Mouse (Mus musculus) erythroblast, embryonic 14.5 days (primary cell): Measurements from ENCODE around the gene Egfem1. TPM values are rescaled to one million over a fixed set of nuclear protein-coding genes. Genes with fewer than 3 reads are reported as not detected.

Experiments
- H3K27me3 ChIP-seq: 2 replicates; pipeline ENCODE4 v1.6.1; 2012; ENCODE audit warnings: inconsistent platforms; ENCODE audit not compliant: control insufficient read depth
- H3K36me3 ChIP-seq: 2 replicates; pipeline ENCODE4 v1.6.1; 2012; ENCODE audit warnings: mild to moderate bottlenecking, inconsistent platforms; ENCODE audit not compliant: control insufficient read depth
- H3K4me1 ChIP-seq: 2 replicates; pipeline ENCODE4 v1.6.1; 2012; ENCODE audit warnings: inconsistent platforms; ENCODE audit not compliant: control insufficient read depth
- H3K4me3 ChIP-seq: replicated peaks from 2 replicates; pipeline ENCODE3; 2012; ENCODE audit warnings: moderate library complexity, mild to moderate bottlenecking, inconsistent platforms
- H3K9me3 ChIP-seq: 2 replicates; pipeline ENCODE4 v1.6.1; 2012; ENCODE audit warnings: low read length, inconsistent platforms, mixed read lengths; ENCODE audit not compliant: control insufficient read depth
- GATA1 ChIP-seq: IDR thresholded peaks from 2 replicates; pipeline ENCODE4 v1.6.1; 2012; ENCODE audit warnings: low read length, inconsistent platforms, mixed read lengths
- TAL1 ChIP-seq: IDR thresholded peaks from 3 replicates; pipeline ENCODE4 v1.6.1; 2012; ENCODE audit warnings: low read length, inconsistent platforms, mixed read lengths
- polyA plus RNA-seq: library from polyadenylated mRNA; stranded (reverse); fragments of >175 nt; gene quantifications from 2 replicates; pipeline ENCODE4 v1.2.3, GENCODE M21; 2012

The Egfem1 gene
- polyA plus RNA-seq, 1 experiment: not detected

- peaks cover 23% of the 10 kb centered on the region for H3K27me3 ChIP-seq
- TF ChIP-seq TAL1 (no peak), GATA1 (no peak)
- no peaks in the 10 kb centered on the region for H3K4me1 ChIP-seq
- H3K4me3 ChIP-seq: no peak overlapping the region
- H3K9me3 ChIP-seq: no peaks in the 10 kb centered on the region
- no peaks in the 10 kb centered on the region for H3K36me3 ChIP-seq
These were observed 306 bp upstream of the Egfem1 start for GRCm38 (mm10) chr3:29081517-29081916.

GRCm38 (mm10) chr3:29082296-29082995 is 623 bp downstream of the Egfem1 start:
- no peak for TF ChIP-seq GATA1
- H3K27me3 ChIP-seq: peaks cover 23% of the 10 kb centered on the region
- no peak overlapping the region for H3K4me3 ChIP-seq
- H3K4me1 ChIP-seq: no peaks in the 10 kb centered on the region
- H3K9me3 ChIP-seq: no peaks in the 10 kb centered on the region
- H3K36me3 ChIP-seq: no peaks in the 10 kb centered on the region

GRCm38 (mm10) chr3:29082996-29083350 is 1.1 kb downstream of the Egfem1 start:
- Histone ChIP-seq H3K9me3 (no peaks in the 10 kb centered on the region), H3K4me1 (no peaks in the 10 kb centered on the region), H3K4me3 (no peak overlapping the region), H3K36me3 (no peaks in the 10 kb centered on the region), H3K27me3 (peaks cover 23% of the 10 kb centered on the region)
- TF ChIP-seq TAL1: no peak
- no peak for TF ChIP-seq GATA1

- Histone ChIP-seq H3K4me3 (no peak overlapping the region), H3K27me3 (no peaks in the 10 kb centered on the region), H3K9me3 (no peaks in the 10 kb centered on the region), H3K36me3 (no peaks in the 10 kb centered on the region), H3K4me1 (no peaks in the 10 kb centered on the region)
- no peak for TF ChIP-seq GATA1
- TF ChIP-seq TAL1: no peak
These were observed 16.6 kb downstream of the Egfem1 start for GRCm38 (mm10) chr3:29098467-29098866.

GRCm38 (mm10) chr3:29106016-29106723 is 24.3 kb downstream of the Egfem1 start:
- no peak for TF ChIP-seq TAL1
- no peak for TF ChIP-seq GATA1
- no peaks in the 10 kb centered on the region for H3K4me1 ChIP-seq
- H3K36me3 ChIP-seq: no peaks in the 10 kb centered on the region
- no peaks in the 10 kb centered on the region for H3K9me3 ChIP-seq
- no peaks in the 10 kb centered on the region for H3K27me3 ChIP-seq
- no peak overlapping the region for H3K4me3 ChIP-seq

- Histone ChIP-seq H3K4me1 (no peaks in the 10 kb centered on the region), H3K36me3 (no peaks in the 10 kb centered on the region), H3K27me3 (no peaks in the 10 kb centered on the region), H3K9me3 (no peaks in the 10 kb centered on the region), H3K4me3 (no peak overlapping the region)
- TF ChIP-seq TAL1 (no peak), GATA1 (no peak)
These were observed 25.3 kb downstream of the Egfem1 start for GRCm38 (mm10) chr3:29107134-29107533.

GRCm38 (mm10) chr3:29110321-29110720 is 28.5 kb downstream of the Egfem1 start:
- H3K9me3 ChIP-seq: no peaks in the 10 kb centered on the region
- TF ChIP-seq GATA1: no peak
- TF ChIP-seq TAL1: no peak
- no peak overlapping the region for H3K4me3 ChIP-seq
- no peaks in the 10 kb centered on the region for H3K4me1 ChIP-seq
- H3K36me3 ChIP-seq: no peaks in the 10 kb centered on the region
- H3K27me3 ChIP-seq: no peaks in the 10 kb centered on the region

- no peaks in the 10 kb centered on the region for H3K36me3 ChIP-seq
- TF ChIP-seq GATA1 (no peak), TAL1 (no peak)
- H3K4me3 ChIP-seq: no peak overlapping the region
- no peaks in the 10 kb centered on the region for H3K4me1 ChIP-seq
- H3K27me3 ChIP-seq: no peaks in the 10 kb centered on the region
- no peaks in the 10 kb centered on the region for H3K9me3 ChIP-seq
These were observed 32.7 kb downstream of the Egfem1 start for GRCm38 (mm10) chr3:29114517-29114916.

- no peaks in the 10 kb centered on the region for H3K27me3 ChIP-seq
- no peaks in the 10 kb centered on the region for H3K4me1 ChIP-seq
- TF ChIP-seq GATA1 (no peak), TAL1 (no peak)
- no peaks in the 10 kb centered on the region for H3K36me3 ChIP-seq
- no peaks in the 10 kb centered on the region for H3K9me3 ChIP-seq
- no peak overlapping the region for H3K4me3 ChIP-seq
These were observed 35.6 kb downstream of the Egfem1 start for GRCm38 (mm10) chr3:29117379-29117778.

GRCm38 (mm10) chr3:29122556-29122955 is 40.7 kb downstream of the Egfem1 start:
- Histone ChIP-seq H3K4me3 (no peak overlapping the region), H3K4me1 (no peaks in the 10 kb centered on the region), H3K27me3 (no peaks in the 10 kb centered on the region), H3K9me3 (no peaks in the 10 kb centered on the region), H3K36me3 (no peaks in the 10 kb centered on the region)
- TF ChIP-seq TAL1: no peak
- TF ChIP-seq GATA1: no peak
